Mouse (Mus musculus) midbrain, embryonic 14.5 days (tissue): ENCODE results near the gene Atp2a1. TPM values are rescaled to one million over a fixed set of nuclear protein-coding genes. Genes with fewer than 3 reads are reported as not detected.

Source experiments
- ATAC-seq: fragments of 200-750 bp; cut with Nextera tagmentation; 2 replicates; pipeline ENCODE4 v1.8.0; 2017; ENCODE audit warnings: moderate number of reproducible peaks, moderate library complexity; ENCODE audit not compliant: low FRiP score, low TSS enrichment
- DNase-seq: peaks from one replicate; pipeline ENCODE4 v3.0.0-alpha.2; 2015
- H3K27ac ChIP-seq: fragments of 300-500 bp; sonication (generic); replicated peaks from 2 replicates; pipeline ENCODE4 v1.5.1; 2014; ENCODE audit warnings: mild to moderate bottlenecking, low read depth, low read length, moderate library complexity
- H3K27me3 ChIP-seq: fragments of 300-500 bp; sonication (generic); 2 replicates; pipeline ENCODE4 v1.6.1; 2014; ENCODE audit warnings: low read length, control low read depth, mixed read lengths; ENCODE audit not compliant: control insufficient read depth, insufficient read depth
- H3K36me3 ChIP-seq: fragments of 300-500 bp; sonication (generic); 2 replicates; pipeline ENCODE4 v1.6.1; 2014; ENCODE audit warnings: low read length, control low read depth; ENCODE audit not compliant: control insufficient read depth, insufficient read depth
- H3K4me1 ChIP-seq: fragments of 300-500 bp; sonication (generic); 2 replicates; pipeline ENCODE4 v1.6.1; 2014; ENCODE audit warnings: mild to moderate bottlenecking, antibody characterized with exemption, low read length, control low read depth; ENCODE audit not compliant: control insufficient read depth, insufficient read depth
- H3K4me2 ChIP-seq: fragments of 300-500 bp; sonication (generic); 2 replicates; pipeline ENCODE4 v1.6.1; 2014; ENCODE audit warnings: mild to moderate bottlenecking, low read length, moderate library complexity
- H3K4me3 ChIP-seq: fragments of 300-500 bp; sonication (generic); replicated peaks from 2 replicates; pipeline ENCODE4 v1.5.1; 2014; ENCODE audit warnings: low read depth, low read length
- H3K9ac ChIP-seq: fragments of 300-500 bp; sonication (generic); replicated peaks from 2 replicates; pipeline ENCODE4 v1.6.1; 2014; ENCODE audit warnings: mild to moderate bottlenecking, low read length, moderate library complexity
- H3K9me3 ChIP-seq: fragments of 300-500 bp; sonication (generic); 2 replicates; pipeline ENCODE4 v1.6.1; 2016; ENCODE audit warnings: low read length, control low read depth, mixed read lengths; ENCODE audit not compliant: control insufficient read depth
- WGBS: fragments of 180-500 bp; shearing (Covaris S2); extraction: QIAGEN DNeasy Blood & Tissue Kit; methylation state at CpG from one replicate; pipeline ENCODE4 v1.1.7; 2014; 5-methylcytosine and 5-hydroxymethylcytosine counted together
- polyA plus RNA-seq: library from polyadenylated mRNA; unstranded; fragments of >200 nt; fragmentation: Nextera tagmentation; extraction: Ambion mirVana; gene quantifications from 2 replicates; pipeline ENCODE4 v1.2.1, GENCODE M21; 2014

Atp2a1 gene
- polyA plus RNA-seq: 0.39 TPM in 1 of 2 replicates, not detected in the other

- H3K36me3 ChIP-seq: peaks cover 20% of the 10 kb centered on the region
- WGBS: 55% methylated on average over 5 of the region's 5 CpGs
- no peak within 1 kb of the TSS for H3K4me3 ChIP-seq
- no peaks in the 10 kb centered on the region for H3K27me3 ChIP-seq
- H3K9ac ChIP-seq: no peak within 1 kb of the TSS
- DNase-seq (no peak), ATAC-seq (no peak)
- H3K4me1 ChIP-seq: no peaks in the 10 kb centered on the region
- H3K9me3 ChIP-seq: no peaks in the 10 kb centered on the region
- no peak within 1 kb of the TSS for H3K27ac ChIP-seq
- no peak within 1 kb of the TSS for H3K4me2 ChIP-seq
Measured at GRCm38 (mm10) chr7:126463004-126463403, at the start of gene Atp2a1. TSS of gene Atp2a1 (minus strand) at chr7:126463108.

DNA sequence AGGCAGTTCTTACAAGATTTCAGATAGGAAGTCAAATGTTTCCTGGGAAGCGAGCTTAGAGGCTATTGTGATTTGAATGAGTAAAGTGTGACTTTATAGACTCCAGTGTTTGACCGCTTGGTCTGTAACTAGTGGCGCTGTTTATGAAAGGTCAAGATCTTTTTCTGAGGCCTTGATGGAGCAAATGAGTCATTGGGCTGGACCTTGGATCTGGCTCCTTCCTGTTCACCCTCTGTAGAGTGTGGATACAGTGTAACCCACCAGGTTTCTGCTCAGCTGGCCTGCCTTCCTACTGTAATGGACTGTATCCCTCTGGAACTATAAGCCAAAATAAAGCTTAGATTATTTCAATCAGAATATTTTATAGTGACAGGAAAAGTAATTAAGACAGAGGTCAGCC is 48.4 kb upstream of the Atp2a1 start:
- H3K27ac ChIP-seq: no peak overlapping the region
- no peaks in the 10 kb centered on the region for H3K9me3 ChIP-seq
- no peaks in the 10 kb centered on the region for H3K27me3 ChIP-seq
- H3K4me1 ChIP-seq: no peaks in the 10 kb centered on the region
- no peak overlapping the region for H3K4me3 ChIP-seq
- H3K9ac ChIP-seq: no peak overlapping the region
- H3K4me2 ChIP-seq: no peak overlapping the region
- WGBS: 81% methylated on average over 3 of the region's 3 CpGs
- ATAC-seq (no peak), DNase-seq (no peak)
- no peaks in the 10 kb centered on the region for H3K36me3 ChIP-seq

DNA sequence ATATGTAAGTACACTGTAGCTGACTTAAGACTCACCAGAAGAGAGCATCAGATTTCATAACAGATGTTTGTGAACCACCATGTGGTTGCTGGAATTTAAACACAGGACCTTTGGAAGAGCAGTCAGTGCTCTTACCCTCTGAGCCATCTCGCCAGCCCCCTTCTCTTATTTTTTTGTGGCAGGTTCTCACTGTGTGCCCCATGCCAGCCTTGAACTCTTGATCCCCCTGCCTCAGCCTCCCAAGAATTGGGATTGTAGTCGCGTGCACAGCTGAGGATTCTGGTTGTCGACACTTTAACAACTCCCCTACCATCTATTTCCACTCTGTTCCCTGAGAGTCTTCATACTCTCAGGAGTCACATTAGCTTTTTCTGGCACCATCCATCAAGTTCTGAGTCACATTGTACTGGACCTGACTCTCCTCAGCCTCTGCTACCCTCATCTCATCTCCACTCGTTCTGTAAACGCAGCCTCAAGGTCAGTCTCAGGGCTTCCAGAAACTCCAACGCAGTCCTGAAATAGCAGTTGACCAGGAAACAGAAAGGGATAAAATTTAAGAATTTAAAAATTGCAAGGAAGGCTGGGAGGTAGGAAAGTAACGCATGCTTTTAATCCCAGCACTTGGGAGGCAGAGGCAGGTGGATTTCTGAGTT is 44.3 kb upstream of the Atp2a1 start:
- Histone ChIP-seq H3K9ac (no peak overlapping the region), H3K4me1 (peaks cover 4% of the 10 kb centered on the region; the same call in 1 of the 2 replicates), H3K9me3 (no peaks in the 10 kb centered on the region), H3K36me3 (no peaks in the 10 kb centered on the region), H3K4me3 (no peak overlapping the region), H3K27me3 (no peaks in the 10 kb centered on the region), H3K4me2 (no peak overlapping the region), H3K27ac (no peak overlapping the region)
- WGBS: 89% methylated on average over 8 of the region's 8 CpGs
- no peak for DNase-seq
- no peak for ATAC-seq

DNA sequence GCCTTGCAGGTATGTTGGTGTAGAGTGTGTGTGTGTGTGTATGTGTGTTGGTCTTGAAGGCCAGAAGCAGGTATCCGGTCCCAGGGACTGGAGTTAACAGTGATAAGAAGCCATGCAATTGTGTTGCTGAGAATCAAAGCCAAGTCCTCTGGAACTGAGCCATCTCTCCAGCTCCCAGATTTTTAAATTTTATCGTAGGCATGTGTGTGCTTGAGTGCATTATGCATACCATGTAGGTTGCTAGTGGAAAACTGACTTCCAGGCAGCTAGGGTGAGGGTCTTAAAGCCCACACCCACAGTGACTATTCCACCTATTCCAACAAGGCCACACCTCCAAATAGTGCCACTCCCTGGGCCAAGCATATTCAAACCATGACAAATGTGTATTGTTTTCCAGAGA is 42.0 kb upstream of the Atp2a1 start:
- Histone ChIP-seq H3K27me3 (no peaks in the 10 kb centered on the region), H3K9ac (no peak overlapping the region), H3K36me3 (peaks cover 13% of the 10 kb centered on the region), H3K9me3 (no peaks in the 10 kb centered on the region), H3K4me2 (no peak overlapping the region), H3K4me3 (no peak overlapping the region), H3K27ac (no peak overlapping the region), H3K4me1 (peaks cover 10% of the 10 kb centered on the region; the same call in 1 of the 2 replicates)
- ATAC-seq (no peak), DNase-seq (no peak)
- 88% methylated on average over 2 of the region's 2 CpGs for WGBS

DNA sequence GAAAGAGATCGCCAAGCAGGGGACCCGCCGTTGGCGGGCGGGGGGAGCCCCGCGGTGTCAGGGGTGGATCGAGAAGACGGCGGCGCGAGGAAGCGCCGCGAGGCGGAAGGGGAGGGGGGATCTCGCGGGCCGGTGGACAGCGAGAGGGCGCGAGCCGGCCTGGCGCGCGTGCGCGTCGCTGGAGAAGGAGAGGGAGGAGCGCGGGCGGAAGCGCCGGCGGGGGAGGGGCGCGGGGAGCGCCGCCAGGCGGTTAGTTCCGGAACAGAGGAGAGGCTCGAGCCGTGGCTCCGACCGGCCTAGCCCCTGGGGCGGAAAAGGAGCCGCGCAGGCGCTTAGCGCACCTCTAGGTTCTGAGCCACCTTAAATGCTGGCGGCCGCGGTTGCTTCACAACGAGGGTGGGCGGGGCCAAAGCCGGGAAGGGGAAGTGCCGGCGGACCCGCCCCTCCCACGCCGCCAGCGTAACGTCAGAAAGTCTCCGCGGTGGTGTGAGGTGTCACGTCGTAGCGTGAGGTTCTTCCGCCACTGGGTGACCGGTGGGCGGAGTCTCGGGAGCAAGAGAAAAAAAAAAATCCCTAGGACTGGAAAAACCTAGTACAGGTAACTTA is 40.5 kb upstream of the Atp2a1 start, which contains the start of gene Atxn2l:
TSS of gene Atxn2l (minus strand) at position 165 of the 606 bp plus-strand sequence.
- Histone ChIP-seq H3K27me3 (no peaks in the 10 kb centered on the region), H3K27ac (peak within 1 kb of the TSS; percentile 97), H3K36me3 (peaks cover 29% of the 10 kb centered on the region), H3K4me3 (peak within 1 kb of the TSS; percentile 100), H3K4me2 (peak within 1 kb of the TSS; percentile 84), H3K4me1 (peaks cover 10% of the 10 kb centered on the region; the same call in 1 of the 2 replicates), H3K9me3 (no peaks in the 10 kb centered on the region), H3K9ac (peak within 1 kb of the TSS; percentile 97)
- ATAC-seq: peak; percentile 88
- under 1% methylated on average over 72 of the region's 72 CpGs for WGBS
- peak; percentile 100 for DNase-seq

- peak overlapping the region; percentile 97 for H3K9ac ChIP-seq
- WGBS: 1% methylated on average over 40 of the region's 40 CpGs
- no peak; the same call in 1 of the 2 replicates for ATAC-seq
- peak overlapping the region; percentile 97 for H3K27ac ChIP-seq
- no peak for DNase-seq
- peak overlapping the region; percentile 84 for H3K4me2 ChIP-seq
- no peaks in the 10 kb centered on the region for H3K27me3 ChIP-seq
- H3K4me1 ChIP-seq: peaks cover 10% of the 10 kb centered on the region; the same call in 1 of the 2 replicates
- H3K4me3 ChIP-seq: peak overlapping the region; percentile 100
- no peaks in the 10 kb centered on the region for H3K9me3 ChIP-seq
- H3K36me3 ChIP-seq: peaks cover 35% of the 10 kb centered on the region
Measured at GRCm38 (mm10) chr7:126502751-126503150, 39.8 kb upstream of the Atp2a1 start.

DNA sequence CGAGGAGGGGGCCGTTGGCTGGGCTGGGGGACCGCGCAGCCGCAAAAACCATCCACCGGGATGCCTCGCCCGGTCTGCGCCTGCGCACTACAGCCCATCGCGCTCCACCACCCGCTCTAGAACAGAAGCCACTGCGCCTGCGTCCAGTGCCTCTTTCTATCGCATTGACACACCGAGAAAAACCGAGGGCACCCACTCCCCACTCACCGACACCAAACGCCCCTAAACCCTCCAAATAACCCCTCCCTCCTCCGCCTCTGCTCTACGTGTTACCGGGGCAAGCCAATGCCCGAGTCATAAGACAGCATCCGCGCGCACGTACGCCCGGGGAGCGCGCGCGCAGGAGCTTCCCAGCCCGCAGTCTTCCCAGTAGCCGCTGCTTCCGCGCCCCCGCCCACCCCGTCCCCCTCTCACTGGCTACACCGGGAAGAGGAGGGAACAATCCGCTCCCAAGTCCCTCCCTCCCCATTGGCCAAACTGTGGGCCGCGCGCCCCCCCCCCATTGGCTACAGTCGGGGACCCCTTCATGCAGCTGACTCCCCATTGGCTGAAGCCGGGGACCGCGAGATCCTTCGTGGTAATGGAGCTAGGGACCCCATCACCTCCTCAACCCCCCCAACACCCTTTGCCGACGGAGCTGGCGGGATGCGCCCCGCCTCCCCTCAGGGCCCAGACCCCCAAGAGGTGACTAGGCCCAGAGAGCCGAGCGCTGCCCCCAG is 39.3 kb upstream of the Atp2a1 start:
- ATAC-seq (peak; percentile 91), DNase-seq (peak; percentile 97)
- WGBS: under 1% methylated on average over 56 of the region's 57 CpGs
- no peaks in the 10 kb centered on the region for H3K9me3 ChIP-seq
- H3K27ac ChIP-seq: peak overlapping the region; percentile 97
- H3K9ac ChIP-seq: peak overlapping the region; percentile 97
- peaks cover 10% of the 10 kb centered on the region; the same call in 1 of the 2 replicates for H3K4me1 ChIP-seq
- peaks cover 41% of the 10 kb centered on the region for H3K36me3 ChIP-seq
- H3K4me3 ChIP-seq: peak overlapping the region; percentile 100
- H3K4me2 ChIP-seq: peak overlapping the region; percentile 84
- no peaks in the 10 kb centered on the region for H3K27me3 ChIP-seq

- Histone ChIP-seq H3K4me3 (peak overlapping the region; percentile 100), H3K4me1 (peaks cover 10% of the 10 kb centered on the region; the same call in 1 of the 2 replicates), H3K9ac (peak overlapping the region; percentile 97), H3K9me3 (no peaks in the 10 kb centered on the region), H3K27ac (peak overlapping the region; percentile 97), H3K4me2 (peak overlapping the region; percentile 84), H3K36me3 (peaks cover 46% of the 10 kb centered on the region), H3K27me3 (no peaks in the 10 kb centered on the region)
- no peak for DNase-seq
- ATAC-seq: no peak
- WGBS: 4% methylated on average over 9 of the region's 9 CpGs
Measured at GRCm38 (mm10) chr7:126501684-126502022, 38.7 kb upstream of the Atp2a1 start.
